Mouse (Mus musculus) liver, adult 2 months (tissue): ENCODE data around the gene Plcxd3.

Source experiments
- CTCF ChIP-seq: fragments of 200-500 bp; IDR thresholded peaks from 2 replicates; pipeline ENCODE4 v1.5.1; 2011; ENCODE audit warnings: low read depth, low read length, control low read depth
- POLR2A ChIP-seq: fragments of 200-500 bp; IDR thresholded peaks from 2 replicates; pipeline ENCODE4 v1.6.1; 2011; ENCODE audit warnings: low read length, control low read depth; ENCODE audit not compliant: insufficient read depth; ENCODE audit errors: extremely low read depth

GRCm38 (mm10) chr15:4496984-4497383, 121.7 kb downstream of the Plcxd3 start:
- TF ChIP-seq CTCF (no peak), POLR2A (no peak)
